Mouse (Mus musculus) hematopoietic stem cell, adult 5-6 weeks (primary cell): ENCODE measurements around the gene Mllt3. TPM values are rescaled to one million over a fixed set of nuclear protein-coding genes. Genes with fewer than 3 reads are reported as not detected.

Experiments used
- ATAC-seq, 2 experiments: fragments of 125-278 bp in 1 of 2; replicated peaks in 1 of 2; 2 replicates each; pipeline ENCODE4 v1.8.0; 2016 to 2017; ENCODE audit warnings: inconsistent platforms in 2 of 2, mild to moderate bottlenecking in 2 of 2, moderate number of reproducible peaks in 2 of 2, low read depth in 1 of 2, moderate TSS enrichment in 1 of 2; ENCODE audit not compliant: low FRiP score in 2 of 2, poor library complexity in 2 of 2, severe bottlenecking in 2 of 2, insufficient read depth in 1 of 2, low TSS enrichment in 1 of 2
- total RNA-seq: library from RNA; stranded (forward); fragments of 172-1452, 232-1000 nt; gene quantifications from 2 replicates; pipeline ENCODE4 v1.2.3, GENCODE M21; 2017

Gene Mllt3
- total RNA-seq, 1 experiment from 2014 or later = 77.6 TPM

GRCm38 (mm10) chr4:87927354-87927753 is 105.8 kb downstream of the Mllt3 start:
- ATAC-seq = no peak

GRCm38 (mm10) chr4:87920664-87921063 is 112.5 kb downstream of the Mllt3 start:
- ATAC-seq = no peak

DNA sequence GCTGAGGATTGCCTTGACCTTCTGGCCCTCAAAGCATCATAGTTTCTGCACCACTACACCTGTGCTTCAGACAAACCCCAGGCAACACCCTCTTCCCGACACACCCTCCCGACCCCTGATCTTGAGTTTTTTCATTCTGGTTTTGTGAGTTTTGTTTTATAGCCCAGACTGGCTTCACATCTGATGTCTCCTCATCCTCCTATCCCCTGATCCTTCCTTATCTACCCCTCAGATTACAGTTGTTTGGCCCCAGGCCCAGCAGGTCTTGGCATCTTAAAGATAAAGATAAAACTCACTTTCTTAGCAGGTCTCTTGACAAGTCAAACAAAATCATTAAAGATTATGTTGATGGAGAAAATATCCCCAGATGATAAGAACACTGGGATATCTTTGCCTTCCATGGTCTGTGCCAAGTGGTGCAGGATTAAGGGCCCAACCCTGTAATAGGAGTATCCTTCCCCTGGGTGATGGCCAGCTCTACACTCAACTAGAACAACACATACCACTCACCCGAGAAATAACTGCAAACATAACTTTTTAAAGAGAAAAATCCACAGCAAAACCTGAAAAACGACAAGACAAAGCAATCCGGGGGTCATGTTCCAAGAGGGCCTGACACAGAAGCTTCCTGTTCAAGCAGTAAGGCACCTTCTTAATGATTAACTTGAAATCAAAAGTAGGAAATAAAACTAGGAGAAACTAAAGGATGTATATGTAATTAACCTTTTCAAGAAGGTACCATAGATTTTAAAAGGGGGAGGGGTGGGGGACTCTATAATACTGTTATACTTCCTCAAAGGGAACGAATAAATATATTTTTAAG is 121.8 kb downstream of the Mllt3 start:
- no peak for ATAC-seq

DNA sequence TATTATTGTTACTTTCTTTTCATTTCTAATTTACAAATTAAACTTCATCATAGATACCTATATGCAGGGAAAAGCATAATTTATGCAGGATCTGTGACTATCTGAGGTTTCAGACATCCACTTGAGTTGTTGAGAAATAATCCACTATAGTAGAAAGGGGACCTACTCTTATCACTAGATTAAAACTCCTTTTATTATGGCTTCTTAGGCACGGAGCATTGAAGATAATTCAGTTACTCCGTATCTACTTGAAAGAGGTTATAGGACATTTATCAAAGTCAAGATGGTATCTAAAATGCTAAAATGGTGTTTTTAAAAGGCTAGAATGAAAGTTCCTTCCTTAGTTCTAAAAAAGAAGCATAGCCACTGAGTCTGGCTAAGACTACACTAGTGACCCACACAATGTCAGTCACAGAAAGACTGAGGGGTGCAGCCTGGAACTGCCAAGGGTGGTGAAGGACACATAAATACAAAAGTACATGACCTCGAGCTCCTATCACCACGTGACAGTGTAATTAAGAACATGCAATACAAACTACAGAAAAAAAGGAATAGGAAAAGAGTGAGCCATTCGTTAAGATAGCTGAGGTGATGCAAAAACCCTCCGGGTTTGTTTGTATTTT is 127.9 kb downstream of the Mllt3 start:
- ATAC-seq = no peak

DNA sequence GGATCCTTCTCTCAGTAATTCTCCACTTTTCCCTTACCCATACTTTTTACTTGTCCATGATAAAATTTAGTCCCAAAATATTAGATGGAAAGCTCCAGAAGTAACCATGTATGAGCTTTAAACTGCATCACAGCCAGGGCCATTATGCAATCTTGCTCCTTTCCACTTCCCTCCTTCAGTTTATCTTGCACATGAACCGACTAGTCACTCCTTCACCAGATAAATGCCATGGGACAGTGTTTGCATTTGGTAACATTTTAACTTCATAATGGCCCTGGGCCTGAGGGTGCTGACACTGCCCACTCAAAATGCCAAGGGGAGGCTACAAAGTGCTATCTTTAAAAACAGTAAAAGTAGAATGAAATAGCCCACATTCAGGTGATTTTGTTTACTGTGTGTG is 128.4 kb downstream of the Mllt3 start:
- no peak for ATAC-seq

GRCm38 (mm10) chr4:87902584-87902983 is 130.6 kb downstream of the Mllt3 start:
- peak; percentile 32 to 53; a peak in 2 of 4 replicates for ATAC-seq

GRCm38 (mm10) chr4:87901166-87901565 is 132.0 kb downstream of the Mllt3 start:
- ATAC-seq = no peak

- ATAC-seq = peak; percentile 39 to 67; a peak in 1 of 4 replicates
Observed at GRCm38 (mm10) chr4:87893498-87893897, 139.7 kb downstream of the Mllt3 start.

GRCm38 (mm10) chr4:87893012-87893411 is 140.2 kb downstream of the Mllt3 start:
- ATAC-seq = no peak

DNA sequence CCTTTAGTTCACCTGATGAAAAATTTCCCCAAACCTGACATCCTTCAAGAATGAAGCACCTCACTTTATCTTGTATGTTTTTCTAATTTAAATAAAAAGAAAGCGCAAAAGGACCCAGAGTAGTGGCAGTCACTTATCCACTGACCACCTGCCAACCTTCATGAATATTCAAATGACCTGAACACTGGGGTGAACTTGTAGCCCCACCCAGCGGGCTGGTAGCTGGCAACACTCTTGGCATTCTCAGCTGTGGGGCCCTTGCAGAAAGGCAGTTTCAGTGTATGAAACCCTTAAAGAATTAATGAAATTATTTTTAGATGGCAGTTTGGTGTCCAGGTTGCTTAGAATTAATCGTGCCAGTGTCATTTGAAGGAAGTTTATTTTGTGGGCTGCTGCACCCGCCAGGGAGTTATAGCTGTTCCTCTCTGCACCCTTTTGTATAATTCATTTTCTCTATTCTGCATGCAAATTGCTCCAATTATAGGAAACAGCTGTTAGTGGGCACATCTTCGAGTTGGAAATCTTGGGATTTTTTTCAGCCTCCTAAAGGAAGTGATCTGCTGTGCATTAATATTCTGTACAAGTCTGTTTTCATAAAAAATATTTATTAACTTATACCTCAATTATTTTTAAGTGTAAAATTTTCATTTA is 149.8 kb downstream of the Mllt3 start:
- ATAC-seq = no peak

- no peak for ATAC-seq
Observed at GRCm38 (mm10) chr4:87881995-87882394, 151.2 kb downstream of the Mllt3 start.

DNA sequence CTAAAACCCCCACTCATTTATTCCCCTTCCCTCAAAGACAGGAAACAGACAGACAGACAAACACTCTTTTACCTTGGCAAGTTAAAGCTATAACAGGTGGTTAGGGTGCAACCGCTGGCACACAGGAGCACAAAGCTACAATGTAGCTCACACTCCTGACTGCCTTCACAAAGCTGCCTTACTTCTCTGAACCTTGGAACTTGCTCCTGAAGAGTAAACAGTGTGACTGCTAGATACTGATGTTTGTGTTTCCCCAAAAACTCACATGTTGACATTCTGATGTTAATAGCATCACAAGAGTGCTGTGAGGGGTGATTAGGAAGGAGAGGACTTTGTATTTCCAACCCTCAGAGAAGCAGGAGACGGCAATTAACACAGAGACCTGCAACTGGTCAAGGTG is 151.6 kb downstream of the Mllt3 start:
- no peak for ATAC-seq

DNA sequence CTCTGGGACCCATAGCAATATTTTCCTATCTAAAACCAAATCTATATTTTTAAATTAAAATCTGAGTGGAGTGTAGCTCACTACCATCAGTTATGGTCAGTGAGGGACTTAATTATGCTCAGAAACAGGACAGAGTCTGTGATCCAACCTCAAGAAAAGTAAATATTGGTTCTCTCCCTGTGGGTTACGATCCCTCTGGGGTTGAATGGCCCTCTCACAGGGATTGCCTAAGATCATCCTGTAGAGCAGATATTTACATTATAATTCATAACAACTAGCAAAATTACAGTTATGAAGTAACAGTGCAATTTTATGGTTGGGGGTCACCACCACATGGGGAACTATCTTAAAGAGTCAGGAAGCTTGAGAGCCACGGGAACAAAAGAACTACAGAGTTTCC is 152.9 kb downstream of the Mllt3 start:
- ATAC-seq = no peak

DNA sequence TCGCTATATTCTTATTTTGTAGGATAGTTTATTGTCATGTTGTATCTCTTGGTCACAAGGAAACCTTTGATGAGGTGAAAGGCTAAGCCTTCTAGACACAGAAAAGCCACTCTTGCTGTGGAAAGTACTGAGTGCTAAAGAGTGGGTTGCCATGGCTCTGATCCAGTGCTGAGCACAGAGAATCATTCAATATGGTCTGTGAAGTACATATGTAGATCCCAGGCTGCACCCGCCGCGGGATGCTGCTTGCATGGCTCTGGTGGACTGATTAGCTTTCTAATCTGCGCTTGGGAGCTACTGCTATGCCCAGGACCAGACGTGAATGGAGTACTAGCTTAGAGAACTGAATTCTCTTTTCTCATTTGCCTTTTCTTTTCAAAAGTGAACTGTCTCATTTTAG is 154.5 kb downstream of the Mllt3 start:
- no peak for ATAC-seq

DNA sequence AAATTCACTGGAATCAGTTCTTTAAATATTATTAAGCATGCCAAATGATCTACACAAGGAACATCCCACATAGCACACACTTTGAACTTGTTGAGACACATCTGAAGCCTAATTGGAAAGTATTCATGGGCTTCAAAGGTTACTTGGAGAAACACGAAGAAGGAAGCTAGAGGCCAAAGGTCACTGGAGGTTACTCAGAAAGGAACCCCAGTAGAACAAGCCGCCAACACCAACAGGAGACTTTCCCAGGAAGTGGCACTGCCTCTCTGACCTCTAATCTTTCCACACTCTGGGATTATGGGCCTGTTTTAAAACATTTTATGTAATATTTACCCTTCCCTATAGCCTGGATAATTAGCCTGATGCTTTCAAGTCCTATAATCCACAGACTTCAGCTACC is 162.6 kb downstream of the Mllt3 start:
- ATAC-seq = no peak

DNA sequence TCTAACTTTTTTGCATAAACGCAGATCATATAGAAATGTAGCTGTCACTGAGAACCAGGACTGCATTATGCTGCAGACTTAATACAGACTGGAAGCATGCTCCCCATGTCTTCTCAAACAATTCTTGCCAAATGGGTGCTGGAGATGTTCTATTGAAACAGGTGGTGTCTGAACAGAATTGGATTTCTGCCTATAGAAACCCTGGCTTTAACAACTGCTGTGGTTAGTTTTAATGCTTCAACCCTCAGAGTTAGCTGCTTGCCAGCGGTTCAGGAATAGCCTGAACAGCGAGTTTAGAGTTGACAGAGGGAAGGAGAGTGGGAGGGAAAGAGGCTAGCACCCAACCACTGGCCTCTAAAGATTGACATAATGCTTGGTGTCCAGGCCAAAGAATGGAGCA is 166.6 kb downstream of the Mllt3 start:
- no peak for ATAC-seq

DNA sequence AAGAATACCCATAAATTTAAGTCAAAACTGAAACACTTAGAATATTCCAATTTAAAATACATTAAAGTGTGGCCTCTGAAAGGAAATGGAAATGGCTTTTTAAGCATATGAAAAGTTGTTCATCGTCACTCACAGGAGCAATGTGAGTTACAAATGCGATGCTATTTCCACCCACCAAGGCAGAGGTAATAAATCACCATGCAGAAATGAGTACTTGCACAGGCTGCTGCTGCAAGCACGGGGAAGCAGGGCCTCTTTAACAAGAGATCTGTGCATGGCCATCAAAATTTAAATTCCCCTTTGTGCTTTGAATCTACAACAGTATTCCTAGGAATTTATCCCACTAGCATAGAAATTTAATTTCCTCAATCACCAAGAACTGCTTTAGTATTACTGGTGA is 167.3 kb downstream of the Mllt3 start:
- ATAC-seq = no peak

DNA sequence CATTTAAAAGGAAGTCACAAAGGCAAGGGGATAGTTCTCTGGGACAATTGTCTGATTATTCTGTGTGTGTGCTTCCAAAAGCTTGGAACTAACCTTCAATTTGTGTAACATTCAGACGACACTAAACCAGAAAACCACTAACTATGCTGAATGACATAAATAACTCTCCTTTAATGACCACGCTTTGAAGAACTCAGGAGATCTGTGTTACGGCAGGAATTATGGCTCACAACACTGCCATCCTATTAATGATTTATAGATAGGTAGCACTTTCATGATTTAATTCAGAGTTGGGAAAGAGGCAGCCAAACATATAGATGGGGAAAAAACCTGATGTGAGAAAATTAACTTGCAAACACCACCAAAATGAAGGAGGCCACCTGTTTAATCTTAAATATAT is 168.1 kb downstream of the Mllt3 start:
- ATAC-seq = no peak
